Mouse (Mus musculus): ENCODE data around the gene Nckap5. TPM values are rescaled to one million over a fixed set of nuclear protein-coding genes. Genes with fewer than 3 reads are reported as not detected.

Gene Nckap5
- polyA plus RNA-seq, 1 experiment from 2014 or later, result 10.1 TPM

GRCm38 (mm10) chr1:126155816-126156215 is 674.8 kb downstream of the Nckap5 start:
- Histone ChIP-seq H3K36me3 (ENCODE audit: control insufficient read depth, insufficient read depth, low read length) (no peaks in the 10 kb centered on the region), H3K9ac (ENCODE audit: low read length) (no peak overlapping the region), H3K4me1 (replicated peaks; ENCODE audit: control insufficient read depth, insufficient read depth, low read length) (no peaks in the 10 kb centered on the region), H3K4me3 (ENCODE audit: low read depth, low read length) (no peak overlapping the region), H3K9me3 (ENCODE audit: control insufficient read depth, low read length) (no peaks in the 10 kb centered on the region), H3K27me3 (replicated peaks; ENCODE audit: control insufficient read depth, insufficient read depth, low read length) (no peaks in the 10 kb centered on the region), H3K4me2 (ENCODE audit: low read length) (no peak overlapping the region), H3K27ac (ENCODE audit: low read depth) (no peak overlapping the region)
- WGBS, result 52% methylated on average over 5 of the region's 5 CpGs
- ATAC-seq (replicated peaks; ENCODE audit: low FRiP score, low TSS enrichment, low read depth), result no peak
- no peak for DNase-seq (ENCODE audit: low spot score)

DNA sequence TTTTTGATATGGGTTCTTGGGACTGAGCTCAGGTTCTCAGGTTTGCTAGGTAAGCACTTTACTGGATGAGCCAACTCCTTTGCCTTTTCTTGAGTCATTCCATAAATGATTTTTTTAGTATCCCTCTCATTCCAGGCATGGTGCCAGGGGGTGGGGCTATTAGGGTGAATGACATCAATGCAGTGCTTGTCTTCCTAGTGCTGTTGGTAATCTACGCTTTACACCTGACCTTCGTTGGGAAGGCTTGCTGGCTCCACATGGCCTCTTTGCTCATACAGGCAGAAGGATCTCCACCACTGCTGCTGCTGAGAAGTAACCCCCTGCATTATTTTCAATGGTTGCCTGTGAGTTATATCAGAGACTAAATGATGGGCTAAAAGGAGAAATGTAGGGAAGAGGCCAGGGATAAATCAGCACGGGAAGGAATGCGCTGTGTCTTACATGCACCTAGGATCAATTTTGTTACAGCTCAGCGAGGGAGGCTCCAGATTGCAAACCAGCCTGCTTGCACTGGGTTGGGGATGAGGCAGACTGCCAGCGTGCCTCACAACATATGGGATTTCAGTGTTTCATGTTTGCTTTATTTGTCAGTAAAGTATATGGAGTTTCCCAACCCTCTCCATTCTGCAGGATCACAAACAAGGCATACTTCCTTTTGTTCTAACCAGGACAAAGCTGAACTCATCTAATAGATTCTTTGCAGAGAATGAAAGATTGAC is 676.9 kb downstream of the Nckap5 start:
- no peak overlapping the region for H3K4me3 ChIP-seq (ENCODE audit: low read depth, low read length)
- H3K27ac ChIP-seq (ENCODE audit: low read depth), result no peak overlapping the region
- no peaks in the 10 kb centered on the region for H3K27me3 ChIP-seq (replicated peaks; ENCODE audit: control insufficient read depth, insufficient read depth, low read length)
- H3K9me3 ChIP-seq (ENCODE audit: control insufficient read depth, low read length), result no peaks in the 10 kb centered on the region
- H3K4me1 ChIP-seq (replicated peaks; ENCODE audit: control insufficient read depth, insufficient read depth, low read length), result no peaks in the 10 kb centered on the region
- WGBS, result 85% methylated on average over 6 of the region's 6 CpGs
- no peak overlapping the region for H3K4me2 ChIP-seq (ENCODE audit: low read length)
- H3K36me3 ChIP-seq (ENCODE audit: control insufficient read depth, insufficient read depth, low read length), result no peaks in the 10 kb centered on the region
- no peak for ATAC-seq (replicated peaks; ENCODE audit: low FRiP score, low TSS enrichment, low read depth)
- DNase-seq (ENCODE audit: low spot score), result no peak
- no peak overlapping the region for H3K9ac ChIP-seq (ENCODE audit: low read length)

- Histone ChIP-seq H3K4me2 (ENCODE audit: low read length) (no peak overlapping the region), H3K4me1 (replicated peaks; ENCODE audit: control insufficient read depth, insufficient read depth, low read length) (no peaks in the 10 kb centered on the region), H3K36me3 (ENCODE audit: control insufficient read depth, insufficient read depth, low read length) (no peaks in the 10 kb centered on the region), H3K27ac (ENCODE audit: low read depth) (no peak overlapping the region), H3K27me3 (replicated peaks; ENCODE audit: control insufficient read depth, insufficient read depth, low read length) (no peaks in the 10 kb centered on the region), H3K4me3 (ENCODE audit: low read depth, low read length) (no peak overlapping the region), H3K9ac (ENCODE audit: low read length) (no peak overlapping the region), H3K9me3 (ENCODE audit: control insufficient read depth, low read length) (no peaks in the 10 kb centered on the region)
- DNase-seq (ENCODE audit: low spot score), result no peak
- WGBS, result 83% methylated on average over 6 of the region's 6 CpGs
- no peak for ATAC-seq (replicated peaks; ENCODE audit: low FRiP score, low TSS enrichment, low read depth)
Measured at GRCm38 (mm10) chr1:126152217-126152616, 678.4 kb downstream of the Nckap5 start.

DNA sequence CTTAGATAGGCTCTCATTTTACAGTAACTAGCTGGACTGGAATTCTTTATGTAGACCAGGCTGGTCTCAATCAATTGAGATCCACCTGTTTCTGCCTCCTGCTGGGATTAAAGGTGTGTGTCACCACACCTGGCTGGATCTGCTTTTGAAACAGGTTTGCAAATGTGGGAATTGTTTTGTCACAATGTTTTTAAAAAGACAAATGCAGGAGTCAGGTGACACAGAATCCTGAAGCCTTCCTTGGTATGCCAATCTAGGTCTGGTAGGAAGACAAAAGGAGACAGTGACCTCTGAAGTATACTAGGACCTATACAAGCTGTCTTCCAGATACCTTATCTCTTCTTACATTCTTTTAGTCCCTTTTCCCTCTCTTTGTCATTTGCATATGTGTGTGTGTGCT is 680.6 kb downstream of the Nckap5 start:
- no peak for ATAC-seq (replicated peaks; ENCODE audit: low FRiP score, low TSS enrichment, low read depth)

GRCm38 (mm10) chr1:126135717-126136116 is 694.9 kb downstream of the Nckap5 start:
- no peak for ATAC-seq (replicated peaks; ENCODE audit: low FRiP score, low TSS enrichment, low read depth)
- no peak overlapping the region for H3K4me3 ChIP-seq (ENCODE audit: low read depth, low read length)
- H3K36me3 ChIP-seq (ENCODE audit: control insufficient read depth, insufficient read depth, low read length), result no peaks in the 10 kb centered on the region
- H3K27ac ChIP-seq (ENCODE audit: low read depth), result no peak overlapping the region
- no peaks in the 10 kb centered on the region for H3K4me1 ChIP-seq (replicated peaks; ENCODE audit: control insufficient read depth, insufficient read depth, low read length)
- H3K4me2 ChIP-seq (ENCODE audit: low read length), result no peak overlapping the region
- no peak for DNase-seq (ENCODE audit: low spot score)
- no peak overlapping the region for H3K9ac ChIP-seq (ENCODE audit: low read length)
- H3K9me3 ChIP-seq (ENCODE audit: control insufficient read depth, low read length), result no peaks in the 10 kb centered on the region
- WGBS, result 76% methylated on average over 3 of the region's 3 CpGs
- H3K27me3 ChIP-seq (replicated peaks; ENCODE audit: control insufficient read depth, insufficient read depth, low read length), result no peaks in the 10 kb centered on the region

More for the DNA sequence above, 680.6 kb downstream of the Nckap5 start:
- H3K9me3 ChIP-seq (ENCODE audit: control insufficient read depth, low read length), result no peaks in the 10 kb centered on the region
- H3K4me2 ChIP-seq (ENCODE audit: low read length), result no peak overlapping the region
- H3K4me3 ChIP-seq (ENCODE audit: low read depth, low read length), result no peak overlapping the region
- no peaks in the 10 kb centered on the region for H3K4me1 ChIP-seq (replicated peaks; ENCODE audit: control insufficient read depth, insufficient read depth, low read length)
- H3K9ac ChIP-seq (ENCODE audit: low read length), result no peak overlapping the region
- DNase-seq (ENCODE audit: low spot score), result no peak
- no peak overlapping the region for H3K27ac ChIP-seq (ENCODE audit: low read depth)
- no peaks in the 10 kb centered on the region for H3K36me3 ChIP-seq (ENCODE audit: control insufficient read depth, insufficient read depth, low read length)
- H3K27me3 ChIP-seq (replicated peaks; ENCODE audit: control insufficient read depth, insufficient read depth, low read length), result no peaks in the 10 kb centered on the region

- Histone ChIP-seq H3K4me1 (replicated peaks; ENCODE audit: control insufficient read depth, insufficient read depth, low read length) (no peaks in the 10 kb centered on the region), H3K27ac (ENCODE audit: low read depth) (no peak overlapping the region), H3K27me3 (replicated peaks; ENCODE audit: control insufficient read depth, insufficient read depth, low read length) (no peaks in the 10 kb centered on the region), H3K9ac (ENCODE audit: low read length) (no peak overlapping the region), H3K36me3 (ENCODE audit: control insufficient read depth, insufficient read depth, low read length) (no peaks in the 10 kb centered on the region), H3K4me2 (ENCODE audit: low read length) (no peak overlapping the region), H3K9me3 (ENCODE audit: control insufficient read depth, low read length) (no peaks in the 10 kb centered on the region), H3K4me3 (ENCODE audit: low read depth, low read length) (no peak overlapping the region)
- WGBS, result 100% methylated on average over 2 of the region's 2 CpGs
- no peak for DNase-seq (ENCODE audit: low spot score)
- ATAC-seq (replicated peaks; ENCODE audit: low FRiP score, low TSS enrichment, low read depth), result no peak
Measured at GRCm38 (mm10) chr1:126132316-126132715, 698.3 kb downstream of the Nckap5 start.

DNA sequence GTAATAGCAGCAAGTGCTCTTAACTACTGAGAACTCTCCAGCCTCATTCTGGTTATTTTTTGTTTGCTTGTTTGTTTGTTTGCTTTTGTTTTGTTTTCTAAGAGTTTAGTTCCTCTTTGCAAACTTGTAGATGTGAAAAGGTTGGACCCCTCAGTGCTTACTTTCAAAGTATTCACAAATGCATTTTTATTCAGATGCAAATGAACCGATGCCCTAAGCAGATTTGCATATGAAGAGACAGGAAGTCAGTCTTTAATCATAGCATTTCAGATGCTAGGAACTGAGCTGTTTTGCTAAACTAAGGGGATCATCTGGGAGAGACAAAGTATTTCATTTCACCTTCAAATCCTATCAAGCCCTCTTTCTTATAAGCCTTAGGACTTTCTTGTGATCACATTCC is 701.5 kb downstream of the Nckap5 start:
- H3K9me3 ChIP-seq (ENCODE audit: control insufficient read depth, low read length), result no peaks in the 10 kb centered on the region
- no peak for ATAC-seq (replicated peaks; ENCODE audit: low FRiP score, low TSS enrichment, low read depth)
- no peaks in the 10 kb centered on the region for H3K36me3 ChIP-seq (ENCODE audit: control insufficient read depth, insufficient read depth, low read length)
- DNase-seq (ENCODE audit: low spot score), result no peak
- H3K4me1 ChIP-seq (replicated peaks; ENCODE audit: control insufficient read depth, insufficient read depth, low read length), result no peaks in the 10 kb centered on the region
- WGBS, result 43% methylated on average over 1 of the region's 1 CpGs
- no peak overlapping the region for H3K27ac ChIP-seq (ENCODE audit: low read depth)
- no peak overlapping the region for H3K4me2 ChIP-seq (ENCODE audit: low read length)
- H3K9ac ChIP-seq (ENCODE audit: low read length), result no peak overlapping the region
- no peak overlapping the region for H3K4me3 ChIP-seq (ENCODE audit: low read depth, low read length)
- no peaks in the 10 kb centered on the region for H3K27me3 ChIP-seq (replicated peaks; ENCODE audit: control insufficient read depth, insufficient read depth, low read length)

GRCm38 (mm10) chr1:126123111-126123510 is 707.5 kb downstream of the Nckap5 start:
- WGBS, result 78% methylated on average over 5 of the region's 5 CpGs
- Histone ChIP-seq H3K4me3 (ENCODE audit: low read depth, low read length) (no peak overlapping the region), H3K9ac (ENCODE audit: low read length) (no peak overlapping the region), H3K9me3 (ENCODE audit: control insufficient read depth, low read length) (no peaks in the 10 kb centered on the region), H3K27me3 (replicated peaks; ENCODE audit: control insufficient read depth, insufficient read depth, low read length) (no peaks in the 10 kb centered on the region), H3K36me3 (ENCODE audit: control insufficient read depth, insufficient read depth, low read length) (no peaks in the 10 kb centered on the region), H3K27ac (ENCODE audit: low read depth) (no peak overlapping the region), H3K4me2 (ENCODE audit: low read length) (no peak overlapping the region), H3K4me1 (replicated peaks; ENCODE audit: control insufficient read depth, insufficient read depth, low read length) (no peaks in the 10 kb centered on the region)
- DNase-seq (ENCODE audit: low spot score), result no peak
- ATAC-seq (replicated peaks; ENCODE audit: low FRiP score, low TSS enrichment, low read depth), result no peak

GRCm38 (mm10) chr1:126120506-126120905 is 710.1 kb downstream of the Nckap5 start:
- H3K4me3 ChIP-seq (ENCODE audit: low read depth, low read length), result no peak overlapping the region

More at GRCm38 (mm10) chr1:126120506-126120905, 710.1 kb downstream of the Nckap5 start:
- H3K4me1 ChIP-seq (replicated peaks; ENCODE audit: control insufficient read depth, insufficient read depth, low read length), result no peaks in the 10 kb centered on the region
- H3K4me2 ChIP-seq (ENCODE audit: low read length), result no peak overlapping the region
- WGBS, result 68% methylated on average over 8 of the region's 8 CpGs
- no peak for ATAC-seq (replicated peaks; ENCODE audit: low FRiP score, low TSS enrichment, low read depth)
- H3K27me3 ChIP-seq (replicated peaks; ENCODE audit: control insufficient read depth, insufficient read depth, low read length), result no peaks in the 10 kb centered on the region
- H3K9ac ChIP-seq (ENCODE audit: low read length), result no peak overlapping the region
- DNase-seq (ENCODE audit: low spot score), result no peak
- H3K27ac ChIP-seq (ENCODE audit: low read depth), result no peak overlapping the region
- H3K9me3 ChIP-seq (ENCODE audit: control insufficient read depth, low read length), result no peaks in the 10 kb centered on the region
- H3K36me3 ChIP-seq (ENCODE audit: control insufficient read depth, insufficient read depth, low read length), result no peaks in the 10 kb centered on the region
